Mouse (Mus musculus) stomach, embryonic 15.5 days (tissue): Measurements from ENCODE around the gene Akt2. TPM values are rescaled to one million over a fixed set of nuclear protein-coding genes. Genes with fewer than 3 reads are reported as not detected.

Experiments
- ATAC-seq: fragments of 200-750 bp; cut with Nextera tagmentation; 2 replicates; pipeline ENCODE4 v1.8.0; 2017; ENCODE audit warnings: low read depth, moderate number of reproducible peaks, moderate TSS enrichment; ENCODE audit not compliant: insufficient read depth, low FRiP score
- H3K27ac ChIP-seq: fragments of 300-500 bp; sonication (generic); 2 replicates; pipeline ENCODE4 v1.5.1; 2015; ENCODE audit warnings: mild to moderate bottlenecking, inconsistent platforms
- H3K27me3 ChIP-seq: fragments of 300-500 bp; sonication (generic); replicated peaks from 2 replicates; pipeline ENCODE4 v1.6.1; 2015; ENCODE audit warnings: inconsistent platforms
- H3K36me3 ChIP-seq: fragments of 300-500 bp; sonication (generic); 2 replicates; pipeline ENCODE4 v1.6.1; 2015; ENCODE audit warnings: inconsistent platforms
- H3K4me1 ChIP-seq: fragments of 300-500 bp; sonication (generic); 2 replicates; pipeline ENCODE4 v1.6.1; 2015; ENCODE audit warnings: inconsistent platforms
- H3K4me2 ChIP-seq: fragments of 300-500 bp; sonication (generic); 2 replicates; pipeline ENCODE4 v1.6.1; 2015; ENCODE audit warnings: mild to moderate bottlenecking, inconsistent platforms
- H3K4me3 ChIP-seq: fragments of 300-500 bp; sonication (generic); replicated peaks from 2 replicates; pipeline ENCODE4 v1.5.1; 2015; ENCODE audit warnings: inconsistent platforms
- H3K9ac ChIP-seq: fragments of 300-500 bp; sonication (generic); 2 replicates; pipeline ENCODE4 v1.6.1; 2015; ENCODE audit warnings: inconsistent platforms
- H3K9me3 ChIP-seq: fragments of 300-500 bp; sonication (generic); 2 replicates; pipeline ENCODE4 v1.6.1; 2016; ENCODE audit warnings: inconsistent platforms
- WGBS: fragments of 180-500 bp; shearing (Covaris S2); methylation state at CpG from one replicate; pipeline ENCODE4 v1.1.7; 2015; 5-methylcytosine and 5-hydroxymethylcytosine counted together
- polyA plus RNA-seq: library from polyadenylated mRNA; unstranded; fragments of >200 nt; fragmentation: Nextera tagmentation; extraction: Ambion mirVana; gene quantifications from 2 replicates; pipeline ENCODE4 v1.2.1, GENCODE M21; 2015

Akt2 gene
- polyA plus RNA-seq, 1 experiment from 2014 or later = 77.7 TPM

- peak overlapping the region; percentile 80 for H3K4me3 ChIP-seq
- H3K36me3 ChIP-seq = no peaks in the 10 kb centered on the region
- peak overlapping the region; percentile 54 for H3K4me2 ChIP-seq
- no peak for ATAC-seq
- H3K4me1 ChIP-seq = peaks cover 14% of the 10 kb centered on the region
- WGBS = 59% methylated on average over 4 of the region's 4 CpGs
- H3K27me3 ChIP-seq = no peaks in the 10 kb centered on the region
- H3K9ac ChIP-seq = peak overlapping the region; percentile 29; the same call in 1 of the 2 replicates
- peak overlapping the region; percentile 99 for H3K27ac ChIP-seq
- H3K9me3 ChIP-seq = no peaks in the 10 kb centered on the region
These were observed 662 bp upstream of the Akt2 start for GRCm38 (mm10) chr7:27590566-27591213.

GRCm38 (mm10) chr7:27592217-27592929, 1.0 kb downstream of the Akt2 start:
- Histone ChIP-seq H3K27ac (peak overlapping the region; percentile 99), H3K36me3 (no peaks in the 10 kb centered on the region), H3K27me3 (no peaks in the 10 kb centered on the region), H3K9me3 (no peaks in the 10 kb centered on the region), H3K9ac (peak overlapping the region; percentile 77), H3K4me2 (peak overlapping the region; percentile 69), H3K4me1 (peaks cover 20% of the 10 kb centered on the region), H3K4me3 (peak overlapping the region; percentile 80)
- WGBS = 3% methylated on average over 17 of the region's 17 CpGs
- peak; percentile 32 for ATAC-seq

- Histone ChIP-seq H3K4me2 (peak overlapping the region; percentile 69), H3K4me1 (peaks cover 27% of the 10 kb centered on the region), H3K4me3 (peak overlapping the region; percentile 80), H3K9me3 (no peaks in the 10 kb centered on the region), H3K36me3 (no peaks in the 10 kb centered on the region), H3K27ac (peak overlapping the region; percentile 99), H3K27me3 (no peaks in the 10 kb centered on the region), H3K9ac (peak overlapping the region; percentile 77; the same call in 1 of the 2 replicates)
- peak; percentile 16; the same call in 1 of the 2 replicates for ATAC-seq
- 48% methylated on average over 12 of the region's 12 CpGs for WGBS
These were observed 1.7 kb downstream of the Akt2 start for GRCm38 (mm10) chr7:27592934-27593645.

DNA sequence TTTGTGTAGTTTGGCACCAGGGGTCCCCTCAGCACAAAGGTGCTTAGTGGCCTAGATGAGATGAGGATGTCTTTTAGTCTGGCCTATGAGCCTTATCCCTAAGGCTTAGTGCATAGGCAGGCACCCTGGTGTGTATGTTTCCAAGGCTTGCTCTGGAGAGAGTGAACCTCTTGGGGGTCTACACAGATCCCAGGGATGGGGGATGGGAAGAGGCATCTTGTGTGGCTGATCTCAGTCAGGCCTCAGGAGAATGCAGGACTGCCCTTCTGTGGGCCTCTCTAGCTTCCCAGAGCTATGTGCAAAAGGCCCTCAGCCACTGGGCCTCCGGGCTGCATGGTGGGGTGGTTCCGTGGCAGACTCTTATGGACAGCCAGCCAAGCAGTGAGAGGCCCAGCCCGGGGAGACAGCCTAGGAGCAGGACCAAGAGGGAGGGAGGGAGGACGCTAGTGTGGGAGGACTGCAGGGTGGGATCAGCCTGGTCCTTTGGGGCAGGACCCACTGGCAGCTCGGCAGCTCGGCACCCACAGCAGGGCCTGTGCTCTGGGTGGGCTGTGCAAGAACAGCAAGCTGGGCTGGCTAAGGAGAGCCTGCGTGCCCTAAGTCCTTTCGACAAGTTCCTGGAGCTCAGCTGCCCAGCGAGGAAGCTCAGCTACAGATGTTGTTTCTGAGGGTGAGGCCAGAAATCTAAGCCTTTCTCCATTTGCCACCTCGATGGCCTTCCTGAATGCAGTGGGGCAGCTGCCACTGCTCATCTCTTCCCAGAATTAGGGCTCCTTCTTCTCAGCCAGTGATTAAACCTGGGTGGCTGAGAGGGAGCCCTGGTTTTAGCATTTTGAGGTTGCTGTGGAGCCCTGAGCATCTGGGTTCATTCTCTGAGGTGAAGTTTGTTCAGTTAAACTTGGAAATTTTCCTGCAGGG, 5.5 kb downstream of the Akt2 start:
- H3K27ac ChIP-seq = peak overlapping the region; percentile 84
- peak overlapping the region; percentile 24 for H3K4me2 ChIP-seq
- no peaks in the 10 kb centered on the region for H3K36me3 ChIP-seq
- 36% methylated on average over 10 of the region's 10 CpGs for WGBS
- H3K27me3 ChIP-seq = no peaks in the 10 kb centered on the region
- H3K4me3 ChIP-seq = peak overlapping the region; percentile 11; the same call in 1 of the 2 replicates
- H3K4me1 ChIP-seq = peaks cover 31% of the 10 kb centered on the region
- no peak overlapping the region for H3K9ac ChIP-seq
- peak; percentile 33; the same call in 1 of the 2 replicates for ATAC-seq
- H3K9me3 ChIP-seq = no peaks in the 10 kb centered on the region

GRCm38 (mm10) chr7:27598053-27598452, 6.7 kb downstream of the Akt2 start:
- Histone ChIP-seq H3K27me3 (no peaks in the 10 kb centered on the region), H3K4me1 (peaks cover 26% of the 10 kb centered on the region), H3K9ac (no peak overlapping the region), H3K27ac (peak overlapping the region; percentile 52), H3K36me3 (no peaks in the 10 kb centered on the region), H3K4me2 (peak overlapping the region; percentile 24; the same call in 1 of the 2 replicates), H3K4me3 (no peak overlapping the region), H3K9me3 (no peaks in the 10 kb centered on the region)
- WGBS = 67% methylated on average over 7 of the region's 7 CpGs
- ATAC-seq = no peak

DNA sequence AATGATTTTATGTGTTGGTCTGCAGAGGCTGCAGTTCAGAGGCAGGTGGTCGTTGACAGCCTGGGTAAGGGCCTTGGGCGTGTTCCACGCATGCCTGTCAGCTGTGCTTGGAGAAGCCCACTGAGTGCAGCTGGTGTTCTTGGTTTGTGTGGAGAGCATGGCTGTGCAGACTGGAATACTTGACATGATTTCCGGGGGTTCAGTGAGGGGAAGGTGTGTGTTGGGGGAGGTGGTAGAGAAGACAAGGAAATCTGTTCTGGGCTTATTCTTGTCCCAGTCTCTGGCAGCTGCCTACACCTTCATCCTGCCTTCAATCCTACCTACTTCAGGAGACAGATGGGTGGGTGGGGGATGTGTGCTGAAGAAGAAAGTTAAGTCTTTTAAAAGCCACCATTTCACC, 10.3 kb downstream of the Akt2 start:
- no peak for ATAC-seq
- H3K4me2 ChIP-seq = no peak overlapping the region
- no peak overlapping the region for H3K27ac ChIP-seq
- 0 out of 2 replicates have a peak, but pooled peaks cover 3% of the 10 kb centered on the region for H3K36me3 ChIP-seq
- H3K9me3 ChIP-seq = no peaks in the 10 kb centered on the region
- H3K9ac ChIP-seq = no peak overlapping the region
- no peaks in the 10 kb centered on the region for H3K27me3 ChIP-seq
- H3K4me3 ChIP-seq = no peak overlapping the region
- peaks cover 36% of the 10 kb centered on the region for H3K4me1 ChIP-seq
- WGBS = 64% methylated on average over 4 of the region's 4 CpGs

DNA sequence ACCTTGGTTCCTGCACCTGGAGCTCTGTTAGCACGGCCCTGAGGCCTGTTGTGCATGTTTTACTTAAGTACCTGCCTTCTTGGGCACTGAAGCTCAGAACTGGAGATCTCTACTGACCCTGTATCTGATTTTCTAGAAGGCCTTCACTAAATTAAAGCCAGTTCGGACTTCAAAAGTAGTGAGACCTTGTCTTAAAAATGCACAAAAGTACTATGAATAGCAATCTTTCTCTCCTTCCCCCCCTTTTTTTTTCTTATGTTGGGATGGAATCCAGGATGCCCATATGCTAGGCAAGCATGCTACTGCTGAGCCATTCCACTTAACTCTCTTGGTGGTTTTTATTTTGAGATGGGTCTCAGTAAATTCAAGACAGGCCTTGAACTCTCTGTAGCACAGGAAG, 10.8 kb downstream of the Akt2 start:
- no peak overlapping the region for H3K9ac ChIP-seq
- no peak overlapping the region for H3K4me2 ChIP-seq
- H3K4me1 ChIP-seq = peaks cover 39% of the 10 kb centered on the region
- no peak overlapping the region; the same call in 1 of the 2 replicates for H3K27ac ChIP-seq
- no peak overlapping the region for H3K4me3 ChIP-seq
- ATAC-seq = no peak
- no peaks in the 10 kb centered on the region for H3K9me3 ChIP-seq
- WGBS = 79% methylated on average over 2 of the region's 2 CpGs
- 0 out of 2 replicates have a peak, but pooled peaks cover 3% of the 10 kb centered on the region for H3K36me3 ChIP-seq
- H3K27me3 ChIP-seq = no peaks in the 10 kb centered on the region

DNA sequence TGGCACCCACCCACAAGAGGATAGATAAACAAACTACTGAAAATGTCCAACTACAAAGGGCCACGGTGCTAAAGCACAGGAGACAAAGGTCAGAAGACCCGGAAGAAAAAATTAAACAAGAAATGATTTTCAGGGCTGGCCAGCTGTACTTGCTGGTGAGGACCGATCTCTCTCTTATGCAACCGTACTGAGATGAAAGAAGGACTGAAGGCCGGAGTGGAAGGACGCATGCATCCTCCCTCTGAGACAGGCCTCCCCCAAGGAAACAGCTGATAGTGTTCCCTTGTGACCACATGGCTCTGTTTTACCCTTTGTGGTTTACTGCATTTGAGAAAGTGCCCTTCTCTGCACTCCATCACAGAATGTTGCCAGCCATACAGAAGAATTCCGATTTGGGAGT, 11.5 kb downstream of the Akt2 start:
- no peak for ATAC-seq
- Histone ChIP-seq H3K4me2 (no peak overlapping the region), H3K27ac (no peak overlapping the region), H3K27me3 (no peaks in the 10 kb centered on the region), H3K36me3 (0 out of 2 replicates have a peak, but pooled peaks cover 3% of the 10 kb centered on the region), H3K9me3 (no peaks in the 10 kb centered on the region), H3K4me3 (no peak overlapping the region), H3K9ac (no peak overlapping the region), H3K4me1 (peaks cover 37% of the 10 kb centered on the region)
- WGBS = 55% methylated on average over 7 of the region's 7 CpGs

GRCm38 (mm10) chr7:27604661-27605348, 13.5 kb downstream of the Akt2 start:
- no peak for ATAC-seq
- WGBS = 46% methylated on average over 5 of the region's 5 CpGs
- Histone ChIP-seq H3K27me3 (no peaks in the 10 kb centered on the region), H3K4me2 (no peak overlapping the region), H3K27ac (peak overlapping the region; percentile 48), H3K4me3 (no peak overlapping the region), H3K9ac (no peak overlapping the region), H3K9me3 (no peaks in the 10 kb centered on the region), H3K36me3 (peaks cover 15% of the 10 kb centered on the region), H3K4me1 (peaks cover 33% of the 10 kb centered on the region)

GRCm38 (mm10) chr7:27605499-27606285, 14.3 kb downstream of the Akt2 start:
- H3K4me3 ChIP-seq = no peak overlapping the region
- H3K27me3 ChIP-seq = no peaks in the 10 kb centered on the region
- no peaks in the 10 kb centered on the region for H3K9me3 ChIP-seq
- WGBS = 56% methylated on average over 9 of the region's 9 CpGs
- peak overlapping the region; percentile 48; the same call in 1 of the 2 replicates for H3K27ac ChIP-seq
- no peak overlapping the region for H3K4me2 ChIP-seq
- H3K36me3 ChIP-seq = peaks cover 17% of the 10 kb centered on the region
- H3K9ac ChIP-seq = no peak overlapping the region
- ATAC-seq = no peak
- peaks cover 33% of the 10 kb centered on the region for H3K4me1 ChIP-seq
